Mouse (Mus musculus) neural tube, embryonic 15.5 days (tissue): ENCODE measurements around the gene Nmur1. TPM values are rescaled to one million over a fixed set of nuclear protein-coding genes. Genes with fewer than 3 reads are reported as not detected.

Experiments used
- ATAC-seq: fragments of 200-750 bp; cut with Nextera tagmentation; 2 replicates; pipeline ENCODE4 v1.8.0; 2017; ENCODE audit warnings: mild to moderate bottlenecking, moderate TSS enrichment, moderate library complexity; ENCODE audit not compliant: low FRiP score
- H3K27ac ChIP-seq: fragments of 300-500 bp; sonication (generic); replicated peaks from 2 replicates; pipeline ENCODE4 v1.5.1; 2015; ENCODE audit warnings: mild to moderate bottlenecking, inconsistent platforms
- H3K27me3 ChIP-seq: fragments of 300-500 bp; sonication (generic); replicated peaks from 2 replicates; pipeline ENCODE4 v1.6.1; 2015; ENCODE audit warnings: inconsistent platforms
- H3K36me3 ChIP-seq: fragments of 300-500 bp; sonication (generic); 2 replicates; pipeline ENCODE4 v1.6.1; 2015; ENCODE audit warnings: inconsistent platforms
- H3K4me1 ChIP-seq: fragments of 300-500 bp; sonication (generic); 2 replicates; pipeline ENCODE4 v1.6.1; 2015; ENCODE audit warnings: inconsistent platforms
- H3K4me2 ChIP-seq: fragments of 300-500 bp; sonication (generic); 2 replicates; pipeline ENCODE4 v1.6.1; 2015; ENCODE audit warnings: inconsistent platforms, mild to moderate bottlenecking, moderate library complexity
- H3K4me3 ChIP-seq: fragments of 300-500 bp; sonication (generic); replicated peaks from 2 replicates; pipeline ENCODE4 v1.5.1; 2015; ENCODE audit warnings: mild to moderate bottlenecking, inconsistent platforms
- H3K9ac ChIP-seq: fragments of 300-500 bp; sonication (generic); replicated peaks from 2 replicates; pipeline ENCODE4 v1.6.1; 2015; ENCODE audit warnings: mild to moderate bottlenecking, inconsistent platforms
- H3K9me3 ChIP-seq: fragments of 300-500 bp; sonication (generic); replicated peaks from 2 replicates; pipeline ENCODE4 v1.6.1; 2016; ENCODE audit warnings: inconsistent platforms
- WGBS: fragments of 180-500 bp; shearing (Covaris S2); methylation state at CpG from one replicate; pipeline ENCODE4 v1.1.7; 2015; ENCODE audit warnings: mixed read lengths; 5-methylcytosine and 5-hydroxymethylcytosine counted together
- polyA plus RNA-seq: library from polyadenylated mRNA; unstranded; fragments of >200 nt; fragmentation: Nextera tagmentation; extraction: Ambion mirVana; gene quantifications from 2 replicates; pipeline ENCODE4 v1.2.1, GENCODE M21; 2015

Nmur1 gene
- polyA plus RNA-seq, 1 experiment from 2014 or later, result 0.13 TPM

DNA sequence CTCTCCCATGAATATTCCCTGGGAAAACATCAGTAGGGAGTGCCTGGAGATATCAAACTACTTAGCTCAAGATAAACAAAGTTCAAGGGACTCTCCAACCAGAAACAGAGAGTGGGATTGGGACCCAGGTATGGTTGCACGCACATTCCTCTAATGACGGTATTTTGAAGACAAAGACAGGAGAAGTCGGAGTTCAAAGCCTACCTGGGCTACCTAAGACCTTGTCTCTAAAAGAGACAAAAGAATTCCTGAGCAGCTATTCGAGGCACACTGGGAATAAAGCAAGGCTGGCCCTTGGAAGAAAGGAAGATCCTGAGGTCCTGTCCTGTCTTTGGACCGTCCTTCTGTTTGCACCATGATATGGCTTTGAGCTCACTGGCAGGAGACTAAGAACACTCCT is 26.7 kb upstream of the Nmur1 start:
- Histone ChIP-seq H3K4me1 (peaks cover 7% of the 10 kb centered on the region), H3K27ac (no peak overlapping the region), H3K36me3 (no peaks in the 10 kb centered on the region), H3K9ac (no peak overlapping the region), H3K27me3 (no peaks in the 10 kb centered on the region), H3K9me3 (no peaks in the 10 kb centered on the region), H3K4me3 (no peak overlapping the region), H3K4me2 (no peak overlapping the region)
- ATAC-seq, result no peak
- 70% methylated on average over 5 of the region's 5 CpGs for WGBS

DNA sequence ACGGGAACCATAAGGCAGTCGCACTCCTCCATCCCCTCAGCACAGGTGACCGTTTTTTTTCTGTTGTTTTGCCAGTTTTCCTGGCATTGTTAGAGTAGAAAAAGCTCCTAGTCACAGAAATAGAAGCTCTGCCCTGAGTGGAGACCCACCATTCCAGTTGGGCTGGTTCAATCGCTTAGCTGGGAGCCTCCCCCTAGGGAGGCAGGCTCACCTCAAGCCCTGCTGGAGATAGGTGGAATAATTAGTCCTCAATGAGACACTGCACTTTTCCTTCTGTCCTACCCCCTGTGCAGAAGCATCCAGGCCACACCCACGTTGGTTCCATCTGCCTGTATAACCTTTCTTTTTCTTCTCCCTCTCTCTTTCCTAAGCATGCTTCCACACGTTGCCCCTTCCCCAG is 23.9 kb upstream of the Nmur1 start:
- Histone ChIP-seq H3K27ac (no peak overlapping the region), H3K4me1 (peaks cover 10% of the 10 kb centered on the region), H3K9me3 (no peaks in the 10 kb centered on the region), H3K4me3 (no peak overlapping the region), H3K27me3 (no peaks in the 10 kb centered on the region), H3K4me2 (no peak overlapping the region), H3K36me3 (no peaks in the 10 kb centered on the region), H3K9ac (no peak overlapping the region)
- ATAC-seq, result no peak
- 50% methylated on average over 6 of the region's 6 CpGs for WGBS

DNA sequence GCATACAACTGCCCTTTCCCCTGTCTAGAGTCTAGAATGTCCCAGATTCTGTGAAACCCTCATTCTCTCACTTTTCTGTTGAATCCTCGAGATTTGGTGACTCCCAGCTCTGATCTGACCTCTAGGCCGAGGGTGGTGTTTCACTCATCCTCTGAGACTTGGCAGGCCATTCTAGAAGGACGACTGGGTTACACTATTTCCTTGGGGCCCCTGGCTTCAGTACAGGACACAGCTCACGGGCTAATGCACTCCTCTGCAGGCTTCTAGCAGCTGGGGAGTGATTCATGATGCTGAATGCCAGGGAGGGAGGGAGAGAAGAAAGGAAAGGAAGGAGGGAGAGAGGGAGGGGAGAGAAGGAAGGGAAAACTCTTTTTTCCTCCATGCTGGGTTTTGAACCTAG is 22.2 kb upstream of the Nmur1 start:
- no peaks in the 10 kb centered on the region for H3K9me3 ChIP-seq

DNA sequence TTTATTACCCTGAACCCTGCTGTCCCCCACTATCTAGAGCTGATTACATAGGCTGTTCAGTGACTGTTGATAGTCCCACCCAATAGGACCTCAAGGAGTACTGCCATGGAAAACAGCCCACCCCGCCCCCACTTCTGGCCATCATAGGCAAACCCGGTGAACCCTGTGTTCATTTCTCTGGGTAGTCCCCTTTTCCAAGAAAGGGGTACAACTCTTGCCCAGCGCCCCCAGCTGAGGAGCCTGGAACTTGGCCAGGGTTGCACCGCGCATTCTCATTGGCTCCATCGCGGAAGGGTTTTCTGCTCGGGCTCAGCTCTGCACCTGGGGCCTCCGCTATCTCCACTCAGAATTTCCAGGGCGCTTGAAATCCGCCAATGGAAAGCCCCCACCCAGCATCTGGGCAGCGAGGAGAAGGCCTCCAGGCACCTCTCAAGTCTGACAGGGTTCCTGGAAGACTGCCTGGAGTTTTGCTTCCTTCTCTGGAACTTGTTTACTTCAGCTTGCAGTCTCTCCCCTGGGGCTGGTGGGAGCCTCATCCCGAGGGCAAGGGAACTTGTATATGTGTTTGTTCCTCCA is 21.7 kb upstream of the Nmur1 start:
- 45% methylated on average over 13 of the region's 13 CpGs for WGBS
- no peaks in the 10 kb centered on the region for H3K27me3 ChIP-seq
- ATAC-seq, result no peak
- peak overlapping the region; percentile 60; the same call in 1 of the 2 replicates for H3K27ac ChIP-seq
- H3K4me3 ChIP-seq, result no peak overlapping the region
- no peaks in the 10 kb centered on the region for H3K9me3 ChIP-seq
- no peaks in the 10 kb centered on the region for H3K36me3 ChIP-seq
- H3K4me2 ChIP-seq, result peak overlapping the region; percentile 15; the same call in 1 of the 2 replicates
- peaks cover 26% of the 10 kb centered on the region for H3K4me1 ChIP-seq
- H3K9ac ChIP-seq, result no peak overlapping the region

More for the DNA sequence above, 22.2 kb upstream of the Nmur1 start:
- Histone ChIP-seq H3K4me1 (peaks cover 20% of the 10 kb centered on the region), H3K36me3 (no peaks in the 10 kb centered on the region), H3K27ac (peak overlapping the region; percentile 60), H3K9ac (no peak overlapping the region), H3K4me3 (no peak overlapping the region), H3K4me2 (no peak overlapping the region), H3K27me3 (no peaks in the 10 kb centered on the region)
- WGBS, result 38% methylated on average over 4 of the region's 4 CpGs
- ATAC-seq, result no peak

DNA sequence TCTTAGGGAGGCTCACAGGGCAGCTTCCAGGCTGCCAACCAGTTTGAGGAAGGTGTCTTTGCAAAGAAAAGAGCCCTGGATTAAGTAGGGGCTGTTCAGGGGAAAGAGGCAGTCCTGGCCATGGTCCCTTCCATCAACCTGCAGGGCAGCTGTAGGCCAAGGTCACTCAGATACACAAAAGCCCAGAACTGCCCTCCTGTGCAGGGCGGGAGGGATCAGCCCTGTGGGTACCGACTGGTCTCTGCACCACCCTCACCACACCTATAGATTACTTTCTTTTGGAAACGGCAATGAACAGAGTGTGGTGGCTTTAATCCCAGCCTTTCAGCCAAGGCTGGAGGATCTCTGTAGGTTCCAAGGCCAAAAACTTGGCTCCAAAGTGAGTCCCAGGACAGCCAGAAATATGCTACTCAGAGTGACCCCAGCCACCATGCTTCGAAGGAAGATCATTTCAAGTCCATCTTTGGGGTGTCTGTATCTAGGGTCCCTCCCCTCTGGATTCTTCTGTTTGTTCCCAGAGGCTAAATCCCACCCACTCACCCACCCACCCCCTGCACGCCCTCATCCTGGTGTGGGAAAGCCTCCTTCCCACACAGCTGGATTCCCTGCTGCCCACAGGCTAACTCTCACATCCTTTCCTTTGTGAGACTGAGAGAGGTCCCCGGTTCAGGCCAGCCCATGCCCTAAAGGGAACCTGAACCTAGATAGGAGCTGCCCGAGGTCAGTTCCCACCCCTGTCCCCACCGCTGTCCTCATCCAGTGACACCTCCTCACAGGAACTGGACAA is 17.6 kb upstream of the Nmur1 start:
- peak overlapping the region; percentile 98 for H3K27ac ChIP-seq
- no peaks in the 10 kb centered on the region for H3K27me3 ChIP-seq
- peaks cover 58% of the 10 kb centered on the region for H3K4me1 ChIP-seq
- H3K9me3 ChIP-seq, result no peaks in the 10 kb centered on the region
- no peaks in the 10 kb centered on the region for H3K36me3 ChIP-seq
- WGBS, result 51% methylated on average over 8 of the region's 8 CpGs
- peak overlapping the region; percentile 88 for H3K4me2 ChIP-seq
- ATAC-seq, result no peak
- peak overlapping the region; percentile 49 for H3K4me3 ChIP-seq
- peak overlapping the region; percentile 76 for H3K9ac ChIP-seq

DNA sequence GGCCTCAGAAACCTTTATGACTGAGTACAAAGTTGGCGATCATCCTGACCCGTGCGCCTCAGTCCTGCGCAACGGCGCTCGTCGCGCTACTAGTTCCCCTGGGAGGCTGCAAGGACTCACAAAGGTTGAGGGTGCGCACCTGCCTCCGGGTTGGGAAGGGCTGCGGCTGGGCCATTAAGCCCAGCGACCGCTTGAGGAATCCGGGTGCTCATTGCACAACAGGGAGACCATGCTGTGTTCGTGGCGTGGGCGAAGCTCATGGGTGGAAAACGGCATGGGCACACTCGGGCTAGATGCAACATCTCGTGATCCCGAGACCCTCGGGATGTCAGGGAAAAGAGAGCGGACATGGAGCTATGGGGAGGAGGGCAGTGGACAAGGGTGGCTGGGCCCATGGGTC is 16.8 kb upstream of the Nmur1 start:
- no peaks in the 10 kb centered on the region for H3K27me3 ChIP-seq
- 1% methylated on average over 24 of the region's 24 CpGs for WGBS
- H3K4me1 ChIP-seq, result peaks cover 52% of the 10 kb centered on the region
- no peaks in the 10 kb centered on the region for H3K9me3 ChIP-seq
- peak overlapping the region; percentile 98 for H3K27ac ChIP-seq
- H3K9ac ChIP-seq, result peak overlapping the region; percentile 76
- peak overlapping the region; percentile 88 for H3K4me2 ChIP-seq
- no peaks in the 10 kb centered on the region for H3K36me3 ChIP-seq
- ATAC-seq, result no peak; the same call in 1 of the 2 replicates
- H3K4me3 ChIP-seq, result peak overlapping the region; percentile 49

DNA sequence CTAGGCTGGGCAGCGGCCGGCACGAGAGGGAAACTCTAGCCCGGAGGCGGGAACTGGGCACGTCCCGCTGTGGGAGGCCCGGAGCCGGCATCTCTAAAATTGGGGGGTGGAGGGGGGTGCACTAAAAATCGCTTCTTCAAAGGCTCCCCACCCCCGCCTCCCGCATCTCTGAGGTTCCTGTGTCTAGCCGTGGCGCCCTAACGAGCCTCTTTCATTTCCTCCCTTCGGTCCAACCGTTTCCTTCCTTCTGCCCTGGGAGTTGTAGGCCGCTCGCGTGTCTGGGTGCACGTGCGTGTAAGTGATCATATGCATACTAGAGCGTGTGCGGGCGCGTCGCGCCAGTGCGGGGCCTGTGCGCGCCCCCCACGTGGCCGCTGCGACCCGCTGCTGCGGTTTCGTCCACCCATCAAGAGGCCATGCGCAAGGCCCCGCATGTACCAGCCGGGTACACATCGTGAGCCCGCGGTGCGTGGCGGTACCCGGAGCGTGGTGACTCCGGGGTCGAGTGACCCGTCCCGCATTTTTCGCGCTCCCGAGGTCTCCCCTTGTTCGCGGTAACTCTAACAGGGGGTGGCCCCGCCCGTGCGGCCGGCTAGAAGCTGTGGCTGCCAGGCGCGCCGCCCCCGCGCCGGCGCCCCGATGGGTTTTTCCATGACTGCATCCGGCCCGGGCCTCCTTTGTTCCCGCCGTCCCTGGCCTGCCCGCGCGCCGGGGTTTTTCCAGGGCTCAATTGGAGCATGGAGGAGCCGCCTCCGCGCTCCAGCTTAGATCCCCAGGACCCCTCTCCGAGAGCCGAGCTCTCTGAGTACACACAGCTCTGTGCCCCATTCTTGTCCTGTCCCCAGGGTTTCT is 16.2 kb upstream of the Nmur1 start:
- H3K4me2 ChIP-seq, result peak overlapping the region; percentile 88
- peak overlapping the region; percentile 49 for H3K4me3 ChIP-seq
- H3K27ac ChIP-seq, result peak overlapping the region; percentile 98
- no peaks in the 10 kb centered on the region for H3K27me3 ChIP-seq
- H3K9me3 ChIP-seq, result no peaks in the 10 kb centered on the region
- H3K36me3 ChIP-seq, result no peaks in the 10 kb centered on the region
- peaks cover 47% of the 10 kb centered on the region for H3K4me1 ChIP-seq
- peak; percentile 74 for ATAC-seq
- peak overlapping the region; percentile 76 for H3K9ac ChIP-seq
- 0% methylated on average over 81 of the region's 81 CpGs for WGBS

DNA sequence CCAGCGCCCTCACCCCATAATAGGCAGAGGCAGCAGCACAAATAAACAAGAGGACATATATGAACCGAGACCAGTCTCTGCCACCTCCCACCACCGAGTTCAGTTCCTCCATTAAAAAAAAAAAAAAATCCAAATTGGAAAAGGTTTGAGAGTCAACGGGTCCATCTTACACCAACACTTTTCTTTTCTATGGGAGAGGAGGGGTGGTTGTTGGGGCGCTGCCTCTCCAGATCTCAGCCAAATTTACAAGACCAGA is 15.6 kb upstream of the Nmur1 start:
- ATAC-seq, result no peak
- Histone ChIP-seq H3K9me3 (no peaks in the 10 kb centered on the region), H3K27ac (peak overlapping the region; percentile 98), H3K4me1 (peaks cover 47% of the 10 kb centered on the region), H3K9ac (peak overlapping the region; percentile 76), H3K36me3 (no peaks in the 10 kb centered on the region), H3K4me3 (peak overlapping the region; percentile 49), H3K27me3 (no peaks in the 10 kb centered on the region), H3K4me2 (peak overlapping the region; percentile 88)
- WGBS, result 1% methylated on average over 5 of the region's 5 CpGs

DNA sequence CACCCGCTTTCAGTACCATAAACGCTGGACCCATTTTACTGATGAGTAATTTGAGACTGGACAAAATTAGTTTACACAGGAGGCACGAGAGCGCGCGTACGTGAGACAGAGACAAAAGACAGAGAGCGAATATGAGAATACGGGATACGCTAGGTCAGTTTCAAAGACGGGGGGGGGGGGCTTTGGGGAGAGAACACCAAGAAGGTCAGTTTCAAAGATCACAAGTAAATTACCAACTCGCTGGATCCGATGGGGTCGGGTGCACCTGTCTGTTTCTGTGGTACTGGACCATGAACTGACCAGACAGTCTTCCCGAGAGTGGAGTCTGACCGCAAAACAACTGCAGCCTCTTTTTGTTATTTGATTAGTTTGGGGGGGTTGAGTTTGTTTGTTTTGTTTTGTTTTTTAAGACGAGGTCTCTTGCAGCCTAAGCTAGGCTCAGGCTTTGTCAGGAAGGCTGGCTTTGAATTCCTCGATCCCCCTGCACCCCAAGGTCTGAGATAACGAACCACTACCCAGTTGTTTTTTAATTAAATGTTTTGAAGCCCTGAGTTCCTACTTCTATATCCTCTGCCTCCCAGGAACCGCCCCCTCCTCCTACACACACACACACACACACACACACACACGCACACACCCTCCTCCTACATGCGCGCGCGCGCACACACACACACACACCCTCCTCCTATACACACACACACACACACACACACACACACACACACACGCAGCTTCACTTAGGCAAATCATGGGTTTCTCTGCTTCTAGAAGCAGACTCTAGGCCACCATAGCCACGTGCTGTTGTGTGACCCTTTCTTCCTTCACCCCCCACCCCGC is 15.1 kb upstream of the Nmur1 start:
- Histone ChIP-seq H3K4me1 (peaks cover 47% of the 10 kb centered on the region), H3K36me3 (no peaks in the 10 kb centered on the region), H3K27ac (peak overlapping the region; percentile 98), H3K9ac (peak overlapping the region; percentile 76), H3K4me3 (peak overlapping the region; percentile 49), H3K27me3 (no peaks in the 10 kb centered on the region), H3K4me2 (peak overlapping the region; percentile 88), H3K9me3 (no peaks in the 10 kb centered on the region)
- peak; percentile 43 for ATAC-seq
- under 1% methylated on average over 24 of the region's 29 CpGs for WGBS

DNA sequence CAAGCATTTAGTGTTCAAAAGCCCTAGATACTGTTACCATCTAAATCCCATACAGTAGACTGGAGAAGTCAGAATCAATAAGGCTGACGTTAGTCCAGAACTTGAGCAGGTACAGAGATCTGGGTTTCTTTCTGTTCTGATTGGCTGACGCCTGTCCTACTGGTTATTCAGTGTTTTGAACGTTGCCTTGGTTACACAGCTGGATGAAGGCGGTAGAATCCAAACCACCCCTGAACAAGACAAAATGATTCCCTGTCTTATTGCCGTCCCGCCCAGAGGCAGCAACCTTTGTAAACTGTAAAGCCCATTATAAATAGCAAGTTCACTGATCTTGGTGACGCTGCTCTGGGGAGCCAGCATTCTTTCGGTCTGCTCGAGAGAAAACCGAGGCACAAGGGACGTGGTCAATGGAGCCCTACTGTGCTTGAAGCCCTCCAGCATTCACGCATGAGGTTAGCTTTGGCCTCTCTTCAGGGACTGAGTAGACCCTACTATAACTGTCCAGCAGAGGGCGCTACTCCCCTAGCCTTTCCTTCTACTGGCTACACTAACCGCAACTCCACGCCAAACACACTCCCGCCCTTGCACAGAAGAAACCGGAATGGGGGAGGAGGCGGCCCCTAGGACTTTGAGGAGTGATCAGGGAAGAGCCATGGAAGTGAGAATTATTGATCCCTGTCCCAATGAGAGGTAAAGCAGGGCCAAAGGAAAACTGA is 14.3 kb upstream of the Nmur1 start:
- H3K4me3 ChIP-seq, result peak overlapping the region; percentile 49
- H3K4me2 ChIP-seq, result peak overlapping the region; percentile 88
- ATAC-seq, result peak; percentile 71
- peak overlapping the region; percentile 98 for H3K27ac ChIP-seq
- H3K4me1 ChIP-seq, result peaks cover 55% of the 10 kb centered on the region
- WGBS, result 2% methylated on average over 18 of the region's 18 CpGs
- H3K36me3 ChIP-seq, result no peaks in the 10 kb centered on the region
- no peak overlapping the region; the same call in 1 of the 2 replicates for H3K9ac ChIP-seq
- H3K9me3 ChIP-seq, result no peaks in the 10 kb centered on the region
- no peaks in the 10 kb centered on the region for H3K27me3 ChIP-seq
